Mouse (Mus musculus) limb, embryonic 11.5 days (tissue): ENCODE measurements around the gene Aqp9. TPM values are rescaled to one million over a fixed set of nuclear protein-coding genes. Genes with fewer than 3 reads are reported as not detected.

Experiments
- ATAC-seq: fragments of 200-750 bp; cut with Nextera tagmentation; 2 replicates; pipeline ENCODE4 v1.8.0; 2017; ENCODE audit warnings: low read depth; ENCODE audit not compliant: insufficient number of reproducible peaks, low FRiP score, low TSS enrichment
- DNase-seq: peaks from one replicate; pipeline ENCODE4 v3.0.0-alpha.2; 2015; ENCODE audit warnings: low spot score
- H3K27ac ChIP-seq: fragments of 300-500 bp; sonication (generic); replicated peaks from 2 replicates; pipeline ENCODE4 v1.5.1; 2014; ENCODE audit warnings: low read depth, mild to moderate bottlenecking, low read length
- H3K27me3 ChIP-seq: fragments of 300-500 bp; sonication (generic); 2 replicates; pipeline ENCODE4 v1.6.1; 2014; ENCODE audit warnings: mild to moderate bottlenecking, low read length, mixed read lengths; ENCODE audit not compliant: control insufficient read depth, insufficient read depth
- H3K36me3 ChIP-seq: fragments of 300-500 bp; sonication (generic); 2 replicates; pipeline ENCODE4 v1.6.1; 2014; ENCODE audit warnings: mild to moderate bottlenecking, low read length, moderate library complexity, mixed read lengths; ENCODE audit not compliant: control insufficient read depth, insufficient read depth
- H3K4me1 ChIP-seq: fragments of 300-500 bp; sonication (generic); 2 replicates; pipeline ENCODE4 v1.6.1; 2014; ENCODE audit warnings: low read length, mixed read lengths; ENCODE audit not compliant: control insufficient read depth, insufficient read depth
- H3K4me2 ChIP-seq: fragments of 300-500 bp; sonication (generic); 2 replicates; pipeline ENCODE4 v1.6.1; 2014; ENCODE audit warnings: low read depth, mild to moderate bottlenecking, moderate library complexity; ENCODE audit not compliant: severe bottlenecking
- H3K4me3 ChIP-seq: fragments of 300-500 bp; sonication (generic); 2 replicates; pipeline ENCODE4 v1.5.1; 2014; ENCODE audit warnings: low read depth, low read length
- H3K9ac ChIP-seq: fragments of 300-500 bp; sonication (generic); 2 replicates; pipeline ENCODE4 v1.6.1; 2014; ENCODE audit warnings: mild to moderate bottlenecking, low read length
- H3K9me3 ChIP-seq: fragments of 300-500 bp; sonication (generic); 2 replicates; pipeline ENCODE4 v1.6.1; 2016; ENCODE audit warnings: low read length; ENCODE audit not compliant: control insufficient read depth
- WGBS: fragments of 180-500 bp; shearing (Covaris S2); extraction: QIAGEN DNeasy Blood & Tissue Kit; methylation state at CpG from one replicate; pipeline ENCODE4 v1.1.7; 2014; 5-methylcytosine and 5-hydroxymethylcytosine counted together
- polyA plus RNA-seq: library from polyadenylated mRNA; unstranded; fragments of >200 nt; fragmentation: Nextera tagmentation; extraction: Ambion mirVana; gene quantifications from 2 replicates; pipeline ENCODE4 v1.2.1, GENCODE M21; 2014

Aqp9 gene
- polyA plus RNA-seq, 1 experiment from 2014 or later = not detected

- 85% methylated on average over 6 of the region's 6 CpGs for WGBS
- H3K9ac ChIP-seq = no peak overlapping the region
- no peaks in the 10 kb centered on the region for H3K36me3 ChIP-seq
- no peaks in the 10 kb centered on the region for H3K27me3 ChIP-seq
- no peaks in the 10 kb centered on the region for H3K9me3 ChIP-seq
- H3K4me3 ChIP-seq = no peak overlapping the region
- DNase-seq (no peak), ATAC-seq (no peak)
- no peak overlapping the region for H3K4me2 ChIP-seq
- no peaks in the 10 kb centered on the region for H3K4me1 ChIP-seq
- no peak overlapping the region for H3K27ac ChIP-seq
Measured at GRCm38 (mm10) chr9:71165061-71165460, 3.4 kb downstream of the Aqp9 start.

GRCm38 (mm10) chr9:71164353-71164752, 4.1 kb downstream of the Aqp9 start:
- Histone ChIP-seq H3K27me3 (no peaks in the 10 kb centered on the region), H3K4me2 (no peak overlapping the region), H3K9me3 (no peaks in the 10 kb centered on the region), H3K27ac (no peak overlapping the region), H3K4me3 (no peak overlapping the region), H3K4me1 (no peaks in the 10 kb centered on the region), H3K9ac (no peak overlapping the region), H3K36me3 (no peaks in the 10 kb centered on the region)
- ATAC-seq (no peak), DNase-seq (no peak)
- 60% methylated on average over 3 of the region's 3 CpGs for WGBS

- H3K36me3 ChIP-seq = no peaks in the 10 kb centered on the region
- 69% methylated on average over 12 of the region's 12 CpGs for WGBS
- no peak overlapping the region for H3K9ac ChIP-seq
- H3K4me1 ChIP-seq = no peaks in the 10 kb centered on the region
- no peak overlapping the region for H3K4me2 ChIP-seq
- no peak for DNase-seq
- H3K27me3 ChIP-seq = no peaks in the 10 kb centered on the region
- H3K9me3 ChIP-seq = no peaks in the 10 kb centered on the region
- no peak overlapping the region for H3K4me3 ChIP-seq
- no peak overlapping the region for H3K27ac ChIP-seq
- no peak for ATAC-seq
Measured at GRCm38 (mm10) chr9:71162858-71163740, 5.4 kb downstream of the Aqp9 start.

- Histone ChIP-seq H3K9ac (no peak overlapping the region), H3K9me3 (no peaks in the 10 kb centered on the region), H3K4me2 (no peak overlapping the region), H3K36me3 (no peaks in the 10 kb centered on the region), H3K27me3 (no peaks in the 10 kb centered on the region), H3K4me3 (no peak overlapping the region), H3K27ac (no peak overlapping the region), H3K4me1 (no peaks in the 10 kb centered on the region)
- no peak for DNase-seq
- no peak for ATAC-seq
- WGBS = 90% methylated on average over 8 of the region's 8 CpGs
Measured at GRCm38 (mm10) chr9:71162131-71162857, 6.2 kb downstream of the Aqp9 start.

- Histone ChIP-seq H3K9me3 (no peaks in the 10 kb centered on the region), H3K4me3 (no peak overlapping the region), H3K4me1 (no peaks in the 10 kb centered on the region), H3K36me3 (no peaks in the 10 kb centered on the region), H3K4me2 (no peak overlapping the region), H3K27ac (no peak overlapping the region), H3K27me3 (no peaks in the 10 kb centered on the region), H3K9ac (no peak overlapping the region)
- ATAC-seq = no peak
- DNase-seq = no peak
- WGBS = 82% methylated on average over 13 of the region's 13 CpGs
Measured at GRCm38 (mm10) chr9:71160849-71161711, 7.4 kb downstream of the Aqp9 start.

- Histone ChIP-seq H3K9ac (no peak overlapping the region), H3K4me3 (no peak overlapping the region), H3K36me3 (no peaks in the 10 kb centered on the region), H3K27me3 (no peaks in the 10 kb centered on the region), H3K4me2 (no peak overlapping the region), H3K4me1 (no peaks in the 10 kb centered on the region), H3K27ac (no peak overlapping the region), H3K9me3 (no peaks in the 10 kb centered on the region)
- WGBS = 90% methylated on average over 5 of the region's 5 CpGs
- DNase-seq (no peak), ATAC-seq (no peak)
Measured at GRCm38 (mm10) chr9:71159686-71160085, 8.8 kb downstream of the Aqp9 start.

- no peak for ATAC-seq
- no peaks in the 10 kb centered on the region for H3K36me3 ChIP-seq
- H3K9me3 ChIP-seq = no peaks in the 10 kb centered on the region
- no peak overlapping the region for H3K9ac ChIP-seq
- WGBS = 91% methylated on average over 7 of the region's 7 CpGs
- no peak overlapping the region for H3K4me2 ChIP-seq
- no peak overlapping the region for H3K27ac ChIP-seq
- H3K4me1 ChIP-seq = no peaks in the 10 kb centered on the region
- no peaks in the 10 kb centered on the region for H3K27me3 ChIP-seq
- H3K4me3 ChIP-seq = no peak overlapping the region
- DNase-seq = no peak
Measured at GRCm38 (mm10) chr9:71159060-71159626, 9.3 kb downstream of the Aqp9 start.
